8 mouse cellular contexts compared by ENCODE assay signal in the genomic region with DNA sequence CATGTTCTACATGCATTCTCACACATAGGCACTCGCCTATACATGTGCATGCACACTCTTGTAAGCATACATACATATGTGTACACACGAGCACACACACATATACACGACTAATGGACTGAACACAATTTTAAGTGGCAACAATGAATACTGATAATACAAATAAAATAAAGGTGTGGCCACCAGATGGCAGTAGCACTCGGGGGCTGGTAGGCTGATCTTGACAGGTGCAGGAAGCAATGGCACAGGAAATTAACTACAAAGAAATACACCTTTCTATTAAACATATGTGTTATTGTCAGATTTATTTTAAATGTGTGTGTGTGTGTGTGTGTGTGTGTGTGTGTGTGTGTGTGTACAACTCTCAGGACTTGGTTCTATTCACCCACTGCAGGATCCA. TPM values are rescaled to one million over a fixed set of nuclear protein-coding genes. Genes with fewer than 3 reads are reported as not detected.
DNase-seq lines count a peak whose midpoint lies in the region; ATAC-seq and TF ChIP-seq lines count a peak whose summit lies in the region.

No protein-coding gene starts in this region.

- peak; percentile 63 for DNase-seq in hindbrain, embryonic 11.5 days (ENCODE audit: low spot score)
- peak; percentile 71 for DNase-seq in CD4-positive helper T cell, adult 2 months (ENCODE audit: low read depth, low spot score)
- peak; percentile 82 for DNase-seq in MEL (ENCODE audit: low read depth, low spot score)
- peak; percentile 59 for DNase-seq in embryonic facial prominence, embryonic 11.5 days (ENCODE audit: low spot score)
- peak; percentile 81 for DNase-seq in thymus, postnatal 4 days
- no peak for DNase-seq in urinary bladder, adult 18-20 months (ENCODE audit: low spot score in 2 of 2)

- H3K27ac ChIP-seq in hindbrain, embryonic 11.5 days (ENCODE audit: low read depth, low read length) = no peak overlapping the region
- H3K27ac ChIP-seq in hindbrain, embryonic 13.5 days = no peak overlapping the region
- no peak overlapping the region for H3K27ac ChIP-seq in MEL (ENCODE audit: control insufficient read depth, low read depth, low read length)
- no peak overlapping the region for H3K27ac ChIP-seq in embryonic facial prominence, embryonic 11.5 days (replicated peaks; ENCODE audit: low read depth, low read length)

- H3K9me3 ChIP-seq in hindbrain, embryonic 11.5 days (ENCODE audit: control insufficient read depth, low read length) = no peaks in the 10 kb centered on the region
- no peaks in the 10 kb centered on the region for H3K9me3 ChIP-seq in hindbrain, embryonic 13.5 days
- no peaks in the 10 kb centered on the region for H3K9me3 ChIP-seq in MEL (replicated peaks; ENCODE audit: insufficient read depth, low read length)
- no peaks in the 10 kb centered on the region for H3K9me3 ChIP-seq in embryonic facial prominence, embryonic 11.5 days (replicated peaks; ENCODE audit: control insufficient read depth, low read length)

- no peaks in the 10 kb centered on the region for H3K4me1 ChIP-seq in hindbrain, embryonic 11.5 days (replicated peaks; ENCODE audit: control insufficient read depth, insufficient read depth, low read length)
- H3K4me1 ChIP-seq in hindbrain, embryonic 13.5 days (replicated peaks) = peaks cover 4% of the 10 kb centered on the region
- peaks cover 0 to 10% of the 10 kb centered on the region in 2 experiments; a peak in 2 of 4 replicates for H3K4me1 ChIP-seq in MEL (ENCODE audit: control insufficient read depth in 1 of 2, insufficient read depth in 2 of 2, low read length in 2 of 2)
- no peaks in the 10 kb centered on the region for H3K4me1 ChIP-seq in embryonic facial prominence, embryonic 11.5 days (ENCODE audit: control insufficient read depth, insufficient read depth, low read length)

- no peak for TF ChIP-seq EP300 in MEL (IDR thresholded peaks at IDR 0.05; ENCODE audit: low read depth in 1 of 2, low read length in 2 of 2)

- H3K4me2 ChIP-seq in hindbrain, embryonic 11.5 days (replicated peaks; ENCODE audit: low read depth, low read length) = no peak overlapping the region
- no peak overlapping the region for H3K4me2 ChIP-seq in hindbrain, embryonic 13.5 days
- H3K4me2 ChIP-seq in embryonic facial prominence, embryonic 11.5 days (ENCODE audit: low read depth, low read length) = no peak overlapping the region

- TF ChIP-seq RAD21 in MEL (IDR thresholded peaks at IDR 0.05; ENCODE audit: low read depth, low read length) = peak; percentile 83

- 16% methylated on average over 4 of the region's 4 CpGs for WGBS in hindbrain, embryonic 11.5 days
- WGBS in hindbrain, embryonic 13.5 days = 25% methylated on average over 4 of the region's 4 CpGs
- 21% methylated on average over 4 of the region's 4 CpGs for WGBS in embryonic facial prominence, embryonic 11.5 days

- no peak overlapping the region for H3K4me3 ChIP-seq in hindbrain, embryonic 11.5 days (ENCODE audit: low read depth, low read length)
- no peak overlapping the region for H3K4me3 ChIP-seq in hindbrain, embryonic 13.5 days
- no peak overlapping the region for H3K4me3 ChIP-seq in MEL (ENCODE audit: control insufficient read depth in 1 of 2, insufficient read depth in 1 of 2, low read depth in 2 of 2, low read length in 2 of 2)
- no peak overlapping the region for H3K4me3 ChIP-seq in embryonic facial prominence, embryonic 11.5 days (ENCODE audit: low read depth, low read length)

- no peak overlapping the region for H3K9ac ChIP-seq in hindbrain, embryonic 11.5 days (ENCODE audit: low read depth, low read length)
- H3K9ac ChIP-seq in hindbrain, embryonic 13.5 days = no peak overlapping the region
- no peak overlapping the region for H3K9ac ChIP-seq in MEL (ENCODE audit: control insufficient read depth, low read depth, low read length, poor library complexity, severe bottlenecking)
- no peak overlapping the region for H3K9ac ChIP-seq in embryonic facial prominence, embryonic 11.5 days (replicated peaks; ENCODE audit: low read length)

- no peaks in the 10 kb centered on the region for H3K36me3 ChIP-seq in hindbrain, embryonic 11.5 days (ENCODE audit: control insufficient read depth, insufficient read depth, low read length)
- no peaks in the 10 kb centered on the region for H3K36me3 ChIP-seq in hindbrain, embryonic 13.5 days
- peaks cover 0 to 3% of the 10 kb centered on the region in 2 experiments; a peak in 2 of 4 replicates for H3K36me3 ChIP-seq in MEL (ENCODE audit: control insufficient read depth in 1 of 2, insufficient read depth in 2 of 2, low read length in 2 of 2)
- no peaks in the 10 kb centered on the region for H3K36me3 ChIP-seq in embryonic facial prominence, embryonic 11.5 days (replicated peaks; ENCODE audit: control insufficient read depth, insufficient read depth, low read depth, low read length)

- no peaks in the 10 kb centered on the region for H3K27me3 ChIP-seq in hindbrain, embryonic 11.5 days (ENCODE audit: control insufficient read depth, insufficient read depth, low read length)
- H3K27me3 ChIP-seq in hindbrain, embryonic 13.5 days = no peaks in the 10 kb centered on the region
- H3K27me3 ChIP-seq in MEL (ENCODE audit: control insufficient read depth in 1 of 2, insufficient read depth in 2 of 2, low read length in 2 of 2) = no peaks in the 10 kb centered on the region
- no peaks in the 10 kb centered on the region for H3K27me3 ChIP-seq in embryonic facial prominence, embryonic 11.5 days (ENCODE audit: control insufficient read depth, insufficient read depth, low read length)

- H3K79me2 ChIP-seq in MEL (ENCODE audit: control insufficient read depth, insufficient read depth, low read length, poor library complexity) = no peaks in the 10 kb centered on the region

- TF ChIP-seq CTCF in MEL (IDR thresholded peaks at IDR 0.05 in 2 of 3, conservative IDR thresholded peaks at IDR 0.05 in 1 of 3; ENCODE audit: control insufficient read depth in 1 of 3, insufficient read depth in 1 of 3, low read depth in 2 of 3, low read length in 3 of 3, poor library complexity in 1 of 3, severe bottlenecking in 1 of 3) = peak; percentile 83 to 94 (median 86)

- TF ChIP-seq POLR2A in MEL (IDR thresholded peaks at IDR 0.05; ENCODE audit: control insufficient read depth in 1 of 2, insufficient read depth in 1 of 2, low read depth in 1 of 2, low read length in 2 of 2, poor library complexity in 1 of 2) = no peak

- ATAC-seq in hindbrain, embryonic 11.5 days (ENCODE audit: low FRiP score) = no peak
- no peak for ATAC-seq in hindbrain, embryonic 13.5 days (ENCODE audit: low FRiP score)
- ATAC-seq in embryonic facial prominence, embryonic 11.5 days (replicated peaks; ENCODE audit: insufficient number of reproducible peaks, low FRiP score, low TSS enrichment, low read depth) = no peak
- ATAC-seq in megakaryocyte-erythroid progenitor cell, adult 5-6 weeks (replicated peaks; ENCODE audit: low FRiP score, low TSS enrichment, poor library complexity, severe bottlenecking) = peak; percentile 30; the same call in 1 of the 2 replicates

TF ChIP-seq in MEL, 35 proteins besides CTCF, POLR2A, EP300 and RAD21:
- TF ChIP-seq SIN3A (IDR thresholded peaks at IDR 0.05; ENCODE audit: low read length) (0 out of 2 replicates have a peak, but pooled peaks have one; percentile 36), ZC3H11A (IDR thresholded peaks at IDR 0.05; ENCODE audit: low read depth, low read length) (peak; percentile 66), MXI1 (IDR thresholded peaks at IDR 0.05; ENCODE audit: low read depth, low read length) (no peak), TAL1 (IDR thresholded peaks at IDR 0.05; ENCODE audit: low read length) (no peak), MAZ (IDR thresholded peaks at IDR 0.05; ENCODE audit: low read depth, low read length) (peak; percentile 67; the same call in 1 of the 2 replicates), MAFK (IDR thresholded peaks at IDR 0.05; ENCODE audit: borderline replicate concordance, low read depth, low read length) (no peak), SMC3 (IDR thresholded peaks at IDR 0.05; ENCODE audit: low read depth, low read length) (peak; percentile 92), TBP (IDR thresholded peaks at IDR 0.05; ENCODE audit: low read depth, low read length) (0 out of 2 replicates have a peak, but pooled peaks have one; percentile 28)

RNA-seq across cellular contexts. Expression of a gene that starts 5.9 kb away (rescaled TPM):
- 52.5 and 57.6 TPM in 2 replicates for polyA plus RNA-seq in hindbrain, embryonic 11.5 days (2014; fragmentation: Nextera tagmentation; extraction: Ambion mirVana)
- 45.4 and 45.6 TPM in 2 replicates for polyA plus RNA-seq in hindbrain, embryonic 13.5 days (2015; fragmentation: Nextera tagmentation; extraction: Ambion mirVana)
- total RNA-seq in MEL (2012; rRNA removed) = 68.0 and 75.7 TPM in 2 replicates
- polyA plus RNA-seq in MEL (2012; ENCODE audit: insufficient read depth in 1 of 2, insufficient read length in 2 of 2, low read depth in 1 of 2, low replicate concordance in 2 of 2, missing spikeins in 1 of 2) = 10 to 100 TPM; 41.1 to 87.4 TPM
- 61.3 and 61.4 TPM in 2 replicates for polyA plus RNA-seq in embryonic facial prominence, embryonic 11.5 days (2014; fragmentation: Nextera tagmentation; extraction: Ambion mirVana)
- 27.8 and 28.8 TPM in 2 replicates for total RNA-seq in megakaryocyte-erythroid progenitor cell, adult 5-6 weeks (2014; fragmentation: Nextera tagmentation)
- total RNA-seq in megakaryocyte-erythroid progenitor cell, adult 5-6 weeks (2017) = 33.2 and 40.2 TPM in 2 replicates

RNA-seq across cellular contexts. Expression of a gene that starts 25.2 kb away (rescaled TPM):
- polyA plus RNA-seq in hindbrain, embryonic 11.5 days (2014; fragmentation: Nextera tagmentation; extraction: Ambion mirVana) = 4.6 and 4.9 TPM in 2 replicates
- polyA plus RNA-seq in hindbrain, embryonic 13.5 days (2015; fragmentation: Nextera tagmentation; extraction: Ambion mirVana) = 2.7 and 2.8 TPM in 2 replicates
- 8.9 and 9.6 TPM in 2 replicates for total RNA-seq in MEL (2012; rRNA removed)
- 10 to 100 TPM in 1 of 2 experiments, not detected in 1; 24.9 TPM for polyA plus RNA-seq in MEL (2012; ENCODE audit: insufficient read depth in 1 of 2, insufficient read length in 2 of 2, low read depth in 1 of 2, low replicate concordance in 2 of 2, missing spikeins in 1 of 2)
- polyA plus RNA-seq in embryonic facial prominence, embryonic 11.5 days (2014; fragmentation: Nextera tagmentation; extraction: Ambion mirVana) = 3.1 and 3.5 TPM in 2 replicates
- total RNA-seq in megakaryocyte-erythroid progenitor cell, adult 5-6 weeks (2014; fragmentation: Nextera tagmentation) = 13.6 and 17.9 TPM in 2 replicates
- 17.4 and 20.9 TPM in 2 replicates for total RNA-seq in megakaryocyte-erythroid progenitor cell, adult 5-6 weeks (2017)

RNA-seq across cellular contexts. Expression of a gene that starts 25.5 kb away (rescaled TPM):
- polyA plus RNA-seq in hindbrain, embryonic 11.5 days (2014; fragmentation: Nextera tagmentation; extraction: Ambion mirVana) = 3.6 and 4.8 TPM in 2 replicates
- 3.9 and 4.0 TPM in 2 replicates for polyA plus RNA-seq in hindbrain, embryonic 13.5 days (2015; fragmentation: Nextera tagmentation; extraction: Ambion mirVana)
- 0.23 and 0.31 TPM in 2 replicates for total RNA-seq in MEL (2012; rRNA removed)
- polyA plus RNA-seq in MEL (2012; ENCODE audit: insufficient read depth in 1 of 2, insufficient read length in 2 of 2, low read depth in 1 of 2, low replicate concordance in 2 of 2, missing spikeins in 1 of 2) = under 1 TPM in 1 of 2 experiments, not detected in 1; 0.64 TPM
- 0.74 and 1.1 TPM in 2 replicates for polyA plus RNA-seq in embryonic facial prominence, embryonic 11.5 days (2014; fragmentation: Nextera tagmentation; extraction: Ambion mirVana)
- 0.50 TPM in 1 of 2 replicates, not detected in the other for total RNA-seq in megakaryocyte-erythroid progenitor cell, adult 5-6 weeks (2014; fragmentation: Nextera tagmentation)
- total RNA-seq in megakaryocyte-erythroid progenitor cell, adult 5-6 weeks (2017) = 0.19 and 1.2 TPM in 2 replicates

Comparison
In these comparisons a context has a peak if more than half of its experiments do, and no peak if none do; other contexts are left out.
1. DNase-seq: peak in hindbrain, embryonic 11.5 days (single experiment), CD4-positive helper T cell, adult 2 months (single experiment), MEL (single experiment), embryonic facial prominence, embryonic 11.5 days (single experiment) and thymus, postnatal 4 days (single experiment); none in urinary bladder, adult 18-20 months (0 of 2).